Mouse (Mus musculus): ENCODE results near the gene Ifna2. TPM values are rescaled to one million over a fixed set of nuclear protein-coding genes. Genes with fewer than 3 reads are reported as not detected.
A peak's percentile ranks its signal among the peaks of the same experiment; 100 is the strongest.

Ifna2 gene
- polyA plus RNA-seq, 1 experiment, result not detected

- H3K4me1 ChIP-seq (ENCODE audit: control insufficient read depth, insufficient read depth, insufficient read length), result no peaks in the 10 kb centered on the region
- WGBS, result 38% methylated on average over 1 of the region's 1 CpGs
- no peaks in the 10 kb centered on the region for H3K27me3 ChIP-seq (ENCODE audit: control insufficient read depth, insufficient read depth, low read length)
- DNase-seq (ENCODE audit: low read depth in 1 of 2, low spot score in 2 of 2), result no peak
- no peak for TF ChIP-seq POLR2A (IDR thresholded peaks at IDR 0.05; ENCODE audit: low read depth, low read length)
- TF ChIP-seq CTCF (IDR thresholded peaks at IDR 0.05; ENCODE audit: extremely low read depth, insufficient read depth, insufficient read length, insufficient replicate concordance), result no peak
- H3K4me3 ChIP-seq (ENCODE audit: extremely low read depth, insufficient read depth, insufficient read length), result no peak within 1 kb of the TSS
- no peaks in the 10 kb centered on the region for H3K36me3 ChIP-seq (ENCODE audit: control insufficient read depth, insufficient read depth, low read length)
- no peak within 1 kb of the TSS for H3K27ac ChIP-seq (ENCODE audit: insufficient read depth, low read length)
Observed at GRCm38 (mm10) chr4:88676824-88677223, 6.9 kb downstream of the Ifna2 start, which contains the start of gene Ifna16. TSS of gene Ifna16 (minus strand) at chr4:88676924.

GRCm38 (mm10) chr4:88655461-88655860 is 28.3 kb downstream of the Ifna2 start:
- Histone ChIP-seq H3K27me3 (ENCODE audit: control insufficient read depth, insufficient read depth, low read length) (no peaks in the 10 kb centered on the region), H3K27ac (ENCODE audit: insufficient read depth, low read length) (no peak overlapping the region), H3K4me1 (ENCODE audit: control insufficient read depth, insufficient read depth, insufficient read length) (no peaks in the 10 kb centered on the region), H3K4me3 (ENCODE audit: extremely low read depth, insufficient read depth, insufficient read length) (no peak overlapping the region), H3K36me3 (ENCODE audit: control insufficient read depth, insufficient read depth, low read length) (no peaks in the 10 kb centered on the region)
- no peak for TF ChIP-seq CTCF (IDR thresholded peaks at IDR 0.05; ENCODE audit: extremely low read depth, insufficient read depth, insufficient read length, insufficient replicate concordance)
- no peak for TF ChIP-seq POLR2A (IDR thresholded peaks at IDR 0.05; ENCODE audit: low read depth, low read length)
- 47% methylated on average over 1 of the region's 1 CpGs for WGBS
- no peak for DNase-seq (ENCODE audit: low read depth in 1 of 2, low spot score in 2 of 2)

GRCm38 (mm10) chr4:88653644-88654043 is 30.1 kb downstream of the Ifna2 start:
- Histone ChIP-seq H3K36me3 (ENCODE audit: control insufficient read depth, insufficient read depth, low read length) (no peaks in the 10 kb centered on the region), H3K27me3 (ENCODE audit: control insufficient read depth, insufficient read depth, low read length) (no peaks in the 10 kb centered on the region), H3K27ac (ENCODE audit: insufficient read depth, low read length) (no peak overlapping the region), H3K4me1 (ENCODE audit: control insufficient read depth, insufficient read depth, insufficient read length) (no peaks in the 10 kb centered on the region), H3K4me3 (ENCODE audit: extremely low read depth, insufficient read depth, insufficient read length) (no peak overlapping the region)
- no peak for DNase-seq (ENCODE audit: low read depth in 1 of 2, low spot score in 2 of 2)
- 77% methylated on average over 3 of the region's 3 CpGs for WGBS
- no peak for TF ChIP-seq CTCF (IDR thresholded peaks at IDR 0.05; ENCODE audit: extremely low read depth, insufficient read depth, insufficient read length, insufficient replicate concordance)
- no peak for TF ChIP-seq POLR2A (IDR thresholded peaks at IDR 0.05; ENCODE audit: low read depth, low read length)

- WGBS, result 13% methylated on average over 2 of the region's 2 CpGs
- DNase-seq (ENCODE audit: low read depth in 1 of 2, low spot score in 2 of 2), result no peak
- no peak within 1 kb of the TSS for H3K4me3 ChIP-seq (ENCODE audit: extremely low read depth, insufficient read depth, insufficient read length)
- no peak within 1 kb of the TSS for H3K27ac ChIP-seq (ENCODE audit: insufficient read depth, low read length)
- no peaks in the 10 kb centered on the region; the same call in 1 of the 2 replicates for H3K4me1 ChIP-seq (ENCODE audit: control insufficient read depth, insufficient read depth, insufficient read length)
- H3K27me3 ChIP-seq (ENCODE audit: control insufficient read depth, insufficient read depth, low read length), result no peaks in the 10 kb centered on the region
- TF ChIP-seq POLR2A (IDR thresholded peaks at IDR 0.05; ENCODE audit: low read depth, low read length) (no peak), CTCF (IDR thresholded peaks at IDR 0.05; ENCODE audit: extremely low read depth, insufficient read depth, insufficient read length, insufficient replicate concordance) (no peak)
- no peaks in the 10 kb centered on the region for H3K36me3 ChIP-seq (ENCODE audit: control insufficient read depth, insufficient read depth, low read length)
Observed at GRCm38 (mm10) chr4:88644359-88644758, 39.4 kb downstream of the Ifna2 start, which contains the start of gene Ifna13. TSS of gene Ifna13 (minus strand) at chr4:88644459.

- 43% methylated on average over 2 of the region's 2 CpGs for WGBS
- Histone ChIP-seq H3K27ac (ENCODE audit: insufficient read depth, low read length) (no peak overlapping the region), H3K4me3 (ENCODE audit: extremely low read depth, insufficient read depth, insufficient read length) (no peak overlapping the region), H3K36me3 (ENCODE audit: control insufficient read depth, insufficient read depth, low read length) (no peaks in the 10 kb centered on the region), H3K4me1 (ENCODE audit: control insufficient read depth, insufficient read depth, insufficient read length) (no peaks in the 10 kb centered on the region; the same call in 1 of the 2 replicates), H3K27me3 (ENCODE audit: control insufficient read depth, insufficient read depth, low read length) (no peaks in the 10 kb centered on the region)
- TF ChIP-seq CTCF (IDR thresholded peaks at IDR 0.05; ENCODE audit: extremely low read depth, insufficient read depth, insufficient read length, insufficient replicate concordance), result no peak
- TF ChIP-seq POLR2A (IDR thresholded peaks at IDR 0.05; ENCODE audit: low read depth, low read length), result no peak
- no peak for DNase-seq (ENCODE audit: low read depth in 1 of 2, low spot score in 2 of 2)
Observed at GRCm38 (mm10) chr4:88642526-88642925, 41.2 kb downstream of the Ifna2 start.

DNA sequence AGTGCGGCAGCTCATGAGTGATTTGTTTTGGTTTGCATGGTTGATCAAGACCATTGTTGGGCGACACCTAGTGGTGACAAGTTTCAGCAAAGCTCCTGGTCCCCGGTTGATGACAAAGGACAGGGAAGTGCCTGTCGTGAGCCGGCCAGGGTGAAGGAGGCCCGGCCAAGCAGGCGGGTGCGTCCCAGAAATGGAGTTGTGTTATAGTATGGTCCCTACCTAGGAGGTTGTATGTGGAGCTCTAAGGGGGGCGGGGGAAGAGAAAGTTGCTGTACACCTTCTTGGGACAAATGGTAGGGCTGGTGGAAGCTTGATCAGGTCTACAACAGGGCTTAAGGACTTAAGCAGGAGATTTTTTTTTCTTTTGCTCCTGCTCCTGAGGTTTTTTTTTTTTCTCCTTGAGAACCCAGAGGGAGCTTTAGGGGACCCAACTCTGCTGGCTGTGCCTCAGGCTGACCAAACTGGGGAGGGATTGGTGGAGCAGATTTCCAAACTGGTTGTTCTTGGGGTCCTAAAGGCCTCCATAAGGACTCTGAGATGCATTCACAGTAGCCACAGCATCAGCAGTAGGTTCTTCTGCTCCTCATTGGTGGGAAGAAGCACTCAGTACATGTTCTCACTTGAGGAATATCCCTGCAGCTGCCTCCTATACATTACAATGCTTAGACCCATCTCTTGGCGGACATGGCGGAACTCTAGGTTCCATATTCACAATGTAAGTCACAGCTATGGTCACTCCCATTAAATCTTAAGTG is 42.5 kb downstream of the Ifna2 start:
- peak overlapping the region; percentile 62 for H3K4me3 ChIP-seq (ENCODE audit: extremely low read depth, insufficient read depth, insufficient read length)
- 15% methylated on average over 11 of the region's 11 CpGs for WGBS
- H3K27ac ChIP-seq (ENCODE audit: insufficient read depth, low read length), result no peak overlapping the region
- DNase-seq (ENCODE audit: low read depth in 1 of 2, low spot score in 2 of 2), result peak; percentile 85 to 100
- TF ChIP-seq POLR2A (IDR thresholded peaks at IDR 0.05; ENCODE audit: low read depth, low read length), result no peak
- TF ChIP-seq CTCF (IDR thresholded peaks at IDR 0.05; ENCODE audit: extremely low read depth, insufficient read depth, insufficient read length, insufficient replicate concordance), result peak; percentile 70
- H3K36me3 ChIP-seq (ENCODE audit: control insufficient read depth, insufficient read depth, low read length), result no peaks in the 10 kb centered on the region
- H3K27me3 ChIP-seq (ENCODE audit: control insufficient read depth, insufficient read depth, low read length), result no peaks in the 10 kb centered on the region
- H3K4me1 ChIP-seq (ENCODE audit: control insufficient read depth, insufficient read depth, insufficient read length), result no peaks in the 10 kb centered on the region; the same call in 1 of the 2 replicates

GRCm38 (mm10) chr4:88640704-88641076 is 43.0 kb downstream of the Ifna2 start:
- DNase-seq (ENCODE audit: low read depth in 1 of 2, low spot score in 2 of 2), result no peak
- no peaks in the 10 kb centered on the region for H3K36me3 ChIP-seq (ENCODE audit: control insufficient read depth, insufficient read depth, low read length)
- H3K27ac ChIP-seq (ENCODE audit: insufficient read depth, low read length), result no peak overlapping the region
- no peaks in the 10 kb centered on the region; the same call in 1 of the 2 replicates for H3K4me1 ChIP-seq (ENCODE audit: control insufficient read depth, insufficient read depth, insufficient read length)
- WGBS, result 20% methylated on average over 8 of the region's 8 CpGs
- peak overlapping the region; percentile 62 for H3K4me3 ChIP-seq (ENCODE audit: extremely low read depth, insufficient read depth, insufficient read length)
- H3K27me3 ChIP-seq (ENCODE audit: control insufficient read depth, insufficient read depth, low read length), result no peaks in the 10 kb centered on the region
- TF ChIP-seq CTCF (IDR thresholded peaks at IDR 0.05; ENCODE audit: extremely low read depth, insufficient read depth, insufficient read length, insufficient replicate concordance) (no peak), POLR2A (IDR thresholded peaks at IDR 0.05; ENCODE audit: low read depth, low read length) (no peak)
